Mouse (Mus musculus): ENCODE data around the gene Col4a2. TPM values are rescaled to one million over a fixed set of nuclear protein-coding genes. Genes with fewer than 3 reads are reported as not detected.

Col4a2 gene
- polyA plus RNA-seq, 1 experiment from 2014 or later, result 82.2 TPM

GRCm38 (mm10) chr8:11313176-11314111 is 839 bp downstream of the Col4a2 start:
- peak overlapping the region; percentile 93 for H3K9ac ChIP-seq
- peak overlapping the region; percentile 72 for H3K4me3 ChIP-seq
- WGBS, result 2% methylated on average over 45 of the region's 45 CpGs
- H3K4me1 ChIP-seq, result peaks cover 41% of the 10 kb centered on the region
- no peaks in the 10 kb centered on the region for H3K27me3 ChIP-seq
- no peaks in the 10 kb centered on the region for H3K9me3 ChIP-seq
- ATAC-seq (ENCODE audit: insufficient number of reproducible peaks, insufficient read depth, low FRiP score, low TSS enrichment), result no peak
- no peaks in the 10 kb centered on the region for H3K36me3 ChIP-seq
- H3K4me2 ChIP-seq (replicated peaks), result peak overlapping the region; percentile 68
- peak overlapping the region; percentile 88 for H3K27ac ChIP-seq

GRCm38 (mm10) chr8:11314613-11315012 is 2.0 kb downstream of the Col4a2 start:
- Histone ChIP-seq H3K27ac (no peak overlapping the region), H3K9ac (no peak overlapping the region), H3K36me3 (0 out of 2 replicates have a peak, but pooled peaks cover 6% of the 10 kb centered on the region), H3K4me1 (peaks cover 33% of the 10 kb centered on the region), H3K4me3 (no peak overlapping the region), H3K9me3 (no peaks in the 10 kb centered on the region), H3K4me2 (replicated peaks) (peak overlapping the region; percentile 68), H3K27me3 (no peaks in the 10 kb centered on the region)
- no peak for ATAC-seq (ENCODE audit: insufficient number of reproducible peaks, insufficient read depth, low FRiP score, low TSS enrichment)
- WGBS, result 84% methylated on average over 8 of the region's 8 CpGs

GRCm38 (mm10) chr8:11315179-11315943 is 2.8 kb downstream of the Col4a2 start:
- Histone ChIP-seq H3K4me1 (peaks cover 26% of the 10 kb centered on the region), H3K27me3 (no peaks in the 10 kb centered on the region), H3K9ac (no peak overlapping the region), H3K36me3 (peaks cover 6% of the 10 kb centered on the region; the same call in 1 of the 2 replicates), H3K4me2 (replicated peaks) (peak overlapping the region; percentile 68; the same call in 1 of the 2 replicates), H3K4me3 (no peak overlapping the region), H3K9me3 (no peaks in the 10 kb centered on the region), H3K27ac (no peak overlapping the region)
- no peak for ATAC-seq (ENCODE audit: insufficient number of reproducible peaks, insufficient read depth, low FRiP score, low TSS enrichment)
- 78% methylated on average over 16 of the region's 16 CpGs for WGBS

DNA sequence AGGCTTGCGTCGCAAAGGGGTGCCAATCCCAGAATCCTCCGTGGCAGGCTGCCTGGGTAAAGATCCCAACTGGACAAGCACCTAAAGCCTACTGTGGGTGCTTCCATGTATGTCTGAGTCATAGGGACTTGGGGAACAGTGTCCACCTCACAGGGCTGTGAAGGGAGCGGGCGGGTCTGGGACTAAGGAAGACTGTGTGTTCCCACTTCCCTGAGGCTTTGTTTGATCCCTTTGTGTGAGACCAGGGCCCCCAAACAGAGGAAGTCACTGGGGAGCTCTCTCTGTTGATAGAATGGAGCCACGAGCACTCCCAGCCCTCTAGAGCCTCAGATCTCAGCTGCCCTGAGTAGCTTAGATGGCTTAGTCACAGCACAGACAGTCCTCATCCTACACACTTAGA is 3.5 kb downstream of the Col4a2 start:
- peaks cover 6% of the 10 kb centered on the region; the same call in 1 of the 2 replicates for H3K36me3 ChIP-seq
- H3K9ac ChIP-seq, result no peak overlapping the region
- H3K9me3 ChIP-seq, result no peaks in the 10 kb centered on the region
- no peak overlapping the region for H3K4me3 ChIP-seq
- peaks cover 19% of the 10 kb centered on the region for H3K4me1 ChIP-seq
- H3K27me3 ChIP-seq, result no peaks in the 10 kb centered on the region
- WGBS, result 79% methylated on average over 6 of the region's 6 CpGs
- ATAC-seq (ENCODE audit: insufficient number of reproducible peaks, insufficient read depth, low FRiP score, low TSS enrichment), result no peak
- no peak overlapping the region for H3K27ac ChIP-seq
- H3K4me2 ChIP-seq (replicated peaks), result no peak overlapping the region

DNA sequence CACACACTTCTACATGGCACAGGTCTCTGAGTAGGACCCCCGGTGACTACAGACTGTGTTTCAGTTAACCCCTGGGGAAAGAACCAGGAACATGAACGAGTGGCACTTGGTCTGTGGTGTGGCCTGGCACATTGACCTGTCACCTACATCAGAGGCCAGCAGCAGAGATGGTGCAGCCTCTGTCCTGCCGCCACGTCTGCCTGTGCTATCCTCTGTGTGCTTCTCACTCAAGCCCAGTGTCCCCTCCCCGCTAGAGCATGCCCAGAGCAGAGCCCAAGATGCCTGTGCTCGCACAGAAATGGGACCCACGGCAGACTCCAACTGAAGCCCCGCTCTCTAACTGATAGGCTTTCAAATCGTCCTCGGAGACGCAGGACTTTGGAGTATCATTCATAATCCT is 6.8 kb downstream of the Col4a2 start:
- ATAC-seq (ENCODE audit: insufficient number of reproducible peaks, insufficient read depth, low FRiP score, low TSS enrichment), result no peak
- Histone ChIP-seq H3K4me1 (peaks cover 5% of the 10 kb centered on the region; the same call in 1 of the 2 replicates), H3K36me3 (peaks cover 6% of the 10 kb centered on the region; the same call in 1 of the 2 replicates), H3K4me2 (replicated peaks) (no peak overlapping the region), H3K4me3 (no peak overlapping the region), H3K27ac (no peak overlapping the region), H3K27me3 (no peaks in the 10 kb centered on the region), H3K9me3 (no peaks in the 10 kb centered on the region), H3K9ac (no peak overlapping the region)
- 90% methylated on average over 11 of the region's 11 CpGs for WGBS

DNA sequence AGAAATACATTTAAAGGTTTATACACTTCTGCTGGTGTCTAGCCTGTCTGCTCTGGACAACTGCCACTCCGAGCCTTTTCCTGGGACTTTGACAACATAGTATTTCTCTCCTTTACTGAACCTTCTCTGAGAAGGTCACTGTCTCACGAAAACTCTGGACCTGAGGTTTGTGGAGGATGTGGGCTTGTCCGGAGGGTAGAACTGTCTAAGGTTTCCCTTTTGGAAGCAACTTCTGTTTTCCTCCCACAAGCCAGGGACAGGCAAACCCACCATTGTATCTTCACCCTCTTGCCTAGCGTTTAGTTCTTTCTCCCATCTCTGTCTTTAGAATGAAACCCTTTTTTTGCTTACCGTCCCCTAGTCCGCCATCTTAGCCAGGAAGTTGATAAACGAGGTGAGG is 9.2 kb downstream of the Col4a2 start:
- ATAC-seq (ENCODE audit: insufficient number of reproducible peaks, insufficient read depth, low FRiP score, low TSS enrichment), result no peak
- Histone ChIP-seq H3K4me3 (no peak overlapping the region), H3K4me2 (replicated peaks) (no peak overlapping the region), H3K9ac (no peak overlapping the region), H3K27me3 (no peaks in the 10 kb centered on the region), H3K36me3 (peaks cover 6% of the 10 kb centered on the region; the same call in 1 of the 2 replicates), H3K27ac (no peak overlapping the region), H3K9me3 (no peaks in the 10 kb centered on the region), H3K4me1 (peaks cover 8% of the 10 kb centered on the region)
- 95% methylated on average over 7 of the region's 7 CpGs for WGBS

DNA sequence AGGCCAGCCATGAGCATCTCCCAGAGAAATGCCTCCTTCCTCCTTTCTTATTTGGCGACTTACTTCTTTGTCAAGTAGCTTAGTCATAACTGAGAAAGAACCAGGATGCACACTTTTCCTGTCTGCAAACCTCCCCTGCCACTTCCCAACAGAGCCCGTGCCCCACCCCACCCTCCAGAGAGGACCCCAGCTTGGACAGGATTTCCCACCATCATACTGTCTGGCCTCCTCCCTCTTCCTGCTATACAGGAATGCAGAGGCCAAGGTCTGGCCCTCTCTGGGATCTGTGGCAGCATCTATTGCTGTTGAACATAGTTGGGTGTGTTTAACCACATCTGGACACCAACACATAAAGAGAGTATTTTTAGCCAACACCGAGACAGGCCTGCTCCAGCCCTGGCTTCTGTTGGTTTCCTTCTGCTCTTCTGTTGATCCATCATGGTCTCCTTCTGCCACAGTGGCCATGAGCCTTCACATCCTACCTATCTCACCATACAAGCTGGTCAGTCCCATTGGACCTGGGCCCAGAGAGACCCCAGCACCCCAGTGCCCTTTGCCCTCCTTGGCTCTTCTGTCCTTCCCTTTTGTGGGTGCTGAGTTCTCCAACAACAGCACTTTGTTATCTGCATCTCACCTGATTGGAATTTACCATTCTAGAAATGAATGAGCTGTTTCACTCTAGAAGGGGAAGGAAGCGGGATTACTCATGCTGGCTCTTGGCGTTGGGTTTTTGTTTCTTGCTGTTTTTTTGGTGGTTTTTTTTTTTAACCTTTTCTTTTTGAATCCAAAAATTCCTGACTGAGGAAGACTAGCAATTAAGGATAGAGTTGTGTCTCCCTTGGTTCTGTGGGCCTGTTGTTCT is 10.3 kb downstream of the Col4a2 start:
- no peaks in the 10 kb centered on the region for H3K27me3 ChIP-seq
- ATAC-seq (ENCODE audit: insufficient number of reproducible peaks, insufficient read depth, low FRiP score, low TSS enrichment), result no peak
- H3K4me3 ChIP-seq, result no peak overlapping the region
- H3K9me3 ChIP-seq, result no peaks in the 10 kb centered on the region
- H3K4me1 ChIP-seq, result peaks cover 19% of the 10 kb centered on the region
- no peak overlapping the region for H3K27ac ChIP-seq
- no peak overlapping the region for H3K9ac ChIP-seq
- H3K36me3 ChIP-seq, result peaks cover 6% of the 10 kb centered on the region; the same call in 1 of the 2 replicates
- WGBS, result 83% methylated on average over 5 of the region's 5 CpGs
- no peak overlapping the region for H3K4me2 ChIP-seq (replicated peaks)

- H3K27me3 ChIP-seq, result no peaks in the 10 kb centered on the region
- no peak overlapping the region for H3K9ac ChIP-seq
- no peaks in the 10 kb centered on the region for H3K9me3 ChIP-seq
- H3K4me3 ChIP-seq, result no peak overlapping the region
- H3K4me2 ChIP-seq (replicated peaks), result no peak overlapping the region
- peaks cover 21% of the 10 kb centered on the region for H3K4me1 ChIP-seq
- peaks cover 4% of the 10 kb centered on the region; the same call in 1 of the 2 replicates for H3K36me3 ChIP-seq
- 85% methylated on average over 1 of the region's 1 CpGs for WGBS
- no peak overlapping the region for H3K27ac ChIP-seq
- no peak for ATAC-seq (ENCODE audit: insufficient number of reproducible peaks, insufficient read depth, low FRiP score, low TSS enrichment)
Observed at GRCm38 (mm10) chr8:11323681-11324080, 11.1 kb downstream of the Col4a2 start.

- Histone ChIP-seq H3K9me3 (no peaks in the 10 kb centered on the region), H3K27ac (no peak overlapping the region), H3K4me2 (replicated peaks) (no peak overlapping the region), H3K36me3 (no peaks in the 10 kb centered on the region; the same call in 1 of the 2 replicates), H3K27me3 (no peaks in the 10 kb centered on the region), H3K9ac (no peak overlapping the region), H3K4me3 (no peak overlapping the region), H3K4me1 (peaks cover 21% of the 10 kb centered on the region)
- WGBS, result 80% methylated on average over 6 of the region's 6 CpGs
- no peak for ATAC-seq (ENCODE audit: insufficient number of reproducible peaks, insufficient read depth, low FRiP score, low TSS enrichment)
Observed at GRCm38 (mm10) chr8:11324801-11325395, 12.3 kb downstream of the Col4a2 start.

- WGBS, result 23% methylated on average over 4 of the region's 4 CpGs
- peak overlapping the region; percentile 63 for H3K27ac ChIP-seq
- peak; percentile 75; the same call in 1 of the 2 replicates for ATAC-seq (ENCODE audit: insufficient number of reproducible peaks, insufficient read depth, low FRiP score, low TSS enrichment)
Observed at GRCm38 (mm10) chr8:11327298-11327697, 14.7 kb downstream of the Col4a2 start.

More at GRCm38 (mm10) chr8:11327298-11327697, 14.7 kb downstream of the Col4a2 start:
- no peaks in the 10 kb centered on the region for H3K36me3 ChIP-seq
- no peaks in the 10 kb centered on the region for H3K27me3 ChIP-seq
- H3K4me1 ChIP-seq, result peaks cover 25% of the 10 kb centered on the region
- no peak overlapping the region for H3K9ac ChIP-seq
- H3K9me3 ChIP-seq, result no peaks in the 10 kb centered on the region
- H3K4me3 ChIP-seq, result no peak overlapping the region
- no peak overlapping the region for H3K4me2 ChIP-seq (replicated peaks)
